Mouse (Mus musculus) layer of hippocampus, adult 2 months (tissue): Measurements from ENCODE around the gene Eps8. TPM values are rescaled to one million over a fixed set of nuclear protein-coding genes. Genes with fewer than 3 reads are reported as not detected.
A peak's percentile ranks its signal among the peaks of the same experiment; 100 is the strongest.

Experiments
- DNase-seq, 2 experiments: peaks; one replicate each; pipeline ENCODE4 v3.0.0; 2022; ENCODE audit warnings: low spot score in 2 of 2
- H3K27ac ChIP-seq: fragments of 200-600 bp; 2 replicates; pipeline ENCODE4 v1.8.1; 2022
- H3K4me3 ChIP-seq: fragments of 200-600 bp; 2 replicates; pipeline ENCODE4 v1.8.1; 2022; ENCODE audit warnings: mild to moderate bottlenecking
- CTCF ChIP-seq: fragments of 200-600 bp; conservative IDR thresholded peaks from 2 replicates; pipeline ENCODE4 v1.8.1; 2022; ENCODE audit warnings: antibody characterized with exemption, mild to moderate bottlenecking, moderate library complexity
- total RNA-seq, 2 experiments: library from RNA; stranded (reverse); gene quantifications; 2 replicates each; pipeline ENCODE4 v1.2.3; 2021

Gene Eps8
- total RNA-seq, 2 experiments from 2014 or later: 42.3 to 44.9 TPM

- Histone ChIP-seq H3K4me3 (peak overlapping the region; percentile 80), H3K27ac (peak overlapping the region; percentile 81; the same call in 1 of the 2 replicates)
- no peak for TF ChIP-seq CTCF
- DNase-seq: no peak
Measured at GRCm38 (mm10) chr6:137649528-137649927, 5.1 kb downstream of the Eps8 start.

- peak overlapping the region; percentile 80 for H3K4me3 ChIP-seq
- peak overlapping the region; percentile 81 for H3K27ac ChIP-seq
- peak; percentile 72 for TF ChIP-seq CTCF
- DNase-seq: peak; percentile 80 to 83
Measured at GRCm38 (mm10) chr6:137649068-137649480, 5.6 kb downstream of the Eps8 start.

DNA sequence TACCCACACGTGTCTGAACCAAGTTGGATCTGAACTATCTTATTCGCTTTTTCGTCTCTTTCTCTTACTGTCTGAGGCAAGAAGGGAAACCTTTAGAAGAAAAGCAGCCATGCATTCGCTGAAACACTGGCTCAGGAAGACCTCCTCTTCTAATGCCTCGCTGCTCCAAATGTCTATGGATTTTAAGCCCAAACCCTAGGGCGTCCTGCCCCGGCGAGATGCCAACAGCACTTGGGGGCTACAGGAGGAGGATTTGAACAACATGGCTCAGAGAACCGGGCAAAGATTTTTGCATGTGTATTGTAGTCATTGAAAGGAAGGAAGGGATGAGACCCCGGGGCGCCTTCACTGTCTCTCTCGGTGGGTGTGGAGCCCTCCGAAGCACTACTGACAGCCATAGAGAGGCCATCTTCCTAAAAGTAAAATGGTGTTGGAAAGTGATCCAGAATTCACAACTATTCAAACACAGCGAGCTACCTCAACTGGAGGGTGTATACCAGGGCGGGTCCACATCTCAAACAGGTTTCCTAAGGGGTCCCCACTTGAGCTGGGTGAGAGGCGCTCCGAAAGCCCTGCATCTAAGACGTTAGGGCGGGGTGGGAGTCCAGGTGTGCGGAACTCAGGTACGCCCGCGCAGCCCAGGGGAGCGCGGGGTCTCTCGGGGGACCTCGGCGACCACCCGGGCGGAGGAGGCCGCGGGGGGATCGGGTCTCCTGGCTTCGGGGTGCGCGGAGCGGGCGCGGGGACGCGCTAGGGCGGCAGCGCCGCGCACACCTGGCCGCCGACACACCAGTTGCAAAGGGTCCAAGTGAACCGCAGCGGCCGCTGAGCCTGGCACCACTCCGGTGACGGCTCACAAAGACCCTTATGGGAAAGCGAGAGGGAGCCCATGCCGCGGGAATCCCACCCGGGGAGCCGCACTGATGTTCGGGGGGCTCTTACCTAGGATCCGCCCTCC, 6.3 kb downstream of the Eps8 start:
- TF ChIP-seq CTCF: no peak
- H3K27ac ChIP-seq: peak overlapping the region; percentile 81
- DNase-seq: no peak
- H3K4me3 ChIP-seq: peak overlapping the region; percentile 80

GRCm38 (mm10) chr6:137647646-137648045, 7.0 kb downstream of the Eps8 start:
- no peak for DNase-seq
- H3K4me3 ChIP-seq: peak overlapping the region; percentile 80
- peak overlapping the region; percentile 81 for H3K27ac ChIP-seq
- TF ChIP-seq CTCF: no peak

DNA sequence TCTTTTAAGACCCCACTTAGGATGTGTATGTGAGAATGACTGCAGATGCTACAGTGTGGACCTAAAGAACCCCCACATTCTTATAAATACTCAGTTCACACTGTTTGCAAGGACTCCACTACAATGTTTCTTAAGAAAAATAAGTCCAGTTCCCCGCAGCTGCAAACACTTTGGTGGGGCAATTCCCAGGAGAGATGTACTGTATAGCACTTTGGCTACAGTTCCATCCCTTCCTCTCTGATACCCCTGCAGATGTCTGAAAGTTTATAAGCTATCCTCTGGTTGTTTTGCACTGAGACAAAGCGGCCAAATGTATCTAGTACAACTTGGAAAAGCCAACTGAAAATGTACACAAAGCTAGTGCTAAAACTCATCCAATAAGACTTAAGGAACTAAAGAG, 8.0 kb downstream of the Eps8 start:
- Histone ChIP-seq H3K4me3 (peak overlapping the region; percentile 80), H3K27ac (peak overlapping the region; percentile 81)
- no peak for DNase-seq
- TF ChIP-seq CTCF: no peak

GRCm38 (mm10) chr6:137644893-137645292, 9.8 kb downstream of the Eps8 start:
- DNase-seq: no peak
- Histone ChIP-seq H3K27ac (no peak overlapping the region), H3K4me3 (no peak overlapping the region)
- no peak for TF ChIP-seq CTCF

- Histone ChIP-seq H3K27ac (no peak overlapping the region), H3K4me3 (no peak overlapping the region)
- no peak for TF ChIP-seq CTCF
- DNase-seq: no peak
Measured at GRCm38 (mm10) chr6:137643814-137644213, 10.9 kb downstream of the Eps8 start.

DNA sequence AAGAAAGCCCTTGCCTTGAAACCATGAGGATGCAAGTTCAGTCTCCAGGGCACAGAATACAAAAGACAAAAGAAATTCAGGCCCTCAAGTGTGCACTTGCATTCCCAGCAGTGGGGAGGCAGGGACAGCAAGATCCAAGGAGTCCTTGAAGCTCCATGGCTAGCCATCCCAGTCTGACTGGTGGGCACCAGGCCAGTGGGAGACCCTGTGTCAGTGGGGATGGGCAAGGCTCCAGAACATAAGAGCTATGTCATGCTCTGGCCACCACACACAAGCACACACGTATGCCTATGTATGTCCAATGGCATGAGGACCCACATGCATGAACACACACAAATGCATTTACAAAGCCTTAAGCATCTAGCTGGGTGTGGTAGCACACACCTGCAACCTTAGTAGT, 13.0 kb downstream of the Eps8 start:
- no peak for DNase-seq
- Histone ChIP-seq H3K4me3 (no peak overlapping the region), H3K27ac (no peak overlapping the region)
- TF ChIP-seq CTCF: no peak

DNA sequence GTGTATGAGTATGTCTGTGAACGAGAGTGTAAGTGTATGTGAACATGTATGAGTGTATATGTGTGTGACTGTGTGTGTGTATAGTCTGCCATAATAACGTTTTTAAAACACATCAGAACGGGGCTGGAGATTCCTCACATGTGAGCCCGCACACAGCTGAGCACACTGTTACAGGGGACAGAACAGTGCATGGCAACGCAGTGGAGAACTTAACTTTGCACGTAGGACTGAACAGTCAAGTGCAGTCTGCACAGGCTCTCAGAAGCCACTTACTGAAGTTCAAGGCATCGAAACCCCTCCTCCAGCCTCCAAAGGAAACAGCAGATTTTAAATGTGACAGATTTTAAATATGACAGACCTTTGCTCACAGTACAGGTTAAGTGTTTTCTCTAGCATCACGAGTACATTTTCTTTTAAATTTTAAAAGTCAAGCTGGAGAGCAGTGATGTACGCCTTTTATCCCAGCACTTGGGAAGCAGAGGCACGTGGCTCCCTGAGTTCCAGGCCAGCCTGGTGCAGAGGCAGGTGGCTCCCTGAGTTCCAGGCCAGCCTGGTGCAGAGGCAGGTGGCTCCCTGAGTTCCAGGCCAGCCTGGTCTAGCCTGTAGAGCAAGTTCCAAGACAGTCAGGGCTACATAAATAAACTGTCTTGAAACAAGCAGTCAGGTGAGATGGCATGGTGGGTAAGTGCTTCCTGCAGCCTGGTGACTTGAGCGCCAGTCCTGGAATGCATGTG, 15.7 kb downstream of the Eps8 start:
- Histone ChIP-seq H3K27ac (no peak overlapping the region), H3K4me3 (no peak overlapping the region)
- no peak for DNase-seq
- no peak for TF ChIP-seq CTCF

- DNase-seq: no peak
- Histone ChIP-seq H3K4me3 (no peak overlapping the region), H3K27ac (no peak overlapping the region)
- TF ChIP-seq CTCF: no peak
Measured at GRCm38 (mm10) chr6:137637443-137637842, 17.2 kb downstream of the Eps8 start.

DNA sequence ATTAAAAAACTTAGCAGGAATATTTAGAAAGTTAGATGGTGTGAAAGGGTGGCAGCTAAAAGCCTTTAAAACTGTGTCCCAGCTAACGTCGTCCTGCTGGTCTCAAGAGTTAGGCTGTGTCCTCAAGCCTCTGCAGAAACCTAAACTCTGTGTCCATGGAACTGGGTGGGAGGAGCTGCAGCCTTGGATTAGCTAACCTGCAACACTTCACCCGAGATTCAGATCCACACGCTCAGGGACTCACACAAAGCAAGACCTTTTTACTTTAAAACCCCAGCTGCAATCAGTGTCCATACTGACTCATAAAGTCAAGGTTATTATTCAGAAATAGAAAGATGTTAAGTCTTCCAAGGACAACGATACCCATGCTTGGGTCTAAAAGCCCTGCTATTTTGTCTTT, 18.5 kb downstream of the Eps8 start:
- no peak overlapping the region for H3K4me3 ChIP-seq
- no peak for TF ChIP-seq CTCF
- no peak overlapping the region for H3K27ac ChIP-seq
- no peak for DNase-seq

DNA sequence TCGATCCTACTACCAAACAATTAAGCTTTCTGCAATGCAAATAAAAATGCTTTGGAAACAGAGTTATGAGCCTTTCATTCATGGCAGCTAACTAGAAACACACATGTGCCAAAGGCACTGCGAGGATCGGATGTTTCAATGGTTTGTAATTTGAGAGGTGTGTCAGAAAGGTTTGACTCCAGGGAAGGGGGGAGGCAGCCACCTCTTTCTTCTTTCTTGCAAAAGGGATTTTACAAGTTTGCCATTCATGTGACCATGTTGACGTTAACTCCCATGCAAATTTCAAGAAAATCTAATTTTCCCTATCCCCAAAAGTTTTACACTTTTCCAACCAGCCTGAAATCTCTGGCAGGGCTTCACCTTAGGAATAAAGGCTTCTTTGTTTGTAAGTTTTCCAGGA, 21.1 kb downstream of the Eps8 start:
- no peak for TF ChIP-seq CTCF
- DNase-seq: no peak
- Histone ChIP-seq H3K4me3 (no peak overlapping the region), H3K27ac (no peak overlapping the region)

DNA sequence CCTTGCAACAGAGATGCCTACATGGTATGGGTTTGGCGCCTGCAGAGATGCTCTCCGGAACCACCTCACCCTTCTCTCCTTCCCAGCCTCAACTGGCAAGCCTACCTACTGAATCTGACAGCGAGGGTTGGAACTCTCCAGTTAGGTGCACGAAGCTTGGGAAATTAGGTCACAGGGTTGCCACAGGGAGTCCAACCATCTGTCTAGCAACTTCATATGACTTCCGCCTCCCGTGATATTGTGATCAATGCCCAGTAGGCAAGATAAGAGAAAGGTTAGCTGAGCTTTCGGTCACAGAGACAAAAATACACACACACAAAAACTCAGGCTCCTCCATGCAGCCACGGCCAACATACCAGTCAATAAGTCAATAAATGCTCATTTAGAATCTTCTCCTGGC, 21.6 kb downstream of the Eps8 start:
- no peak for TF ChIP-seq CTCF
- DNase-seq: no peak
- H3K27ac ChIP-seq: no peak overlapping the region
- no peak overlapping the region for H3K4me3 ChIP-seq

- no peak for DNase-seq
- TF ChIP-seq CTCF: no peak
- Histone ChIP-seq H3K4me3 (no peak overlapping the region), H3K27ac (no peak overlapping the region)
Measured at GRCm38 (mm10) chr6:137630387-137630786, 24.3 kb downstream of the Eps8 start.
